Mouse (Mus musculus): Measurements from ENCODE around the gene Ube2j1. TPM values are rescaled to one million over a fixed set of nuclear protein-coding genes. Genes with fewer than 3 reads are reported as not detected.

Gene Ube2j1
- polyA plus RNA-seq, 1 experiment from 2014 or later, result 64.2 TPM

DNA sequence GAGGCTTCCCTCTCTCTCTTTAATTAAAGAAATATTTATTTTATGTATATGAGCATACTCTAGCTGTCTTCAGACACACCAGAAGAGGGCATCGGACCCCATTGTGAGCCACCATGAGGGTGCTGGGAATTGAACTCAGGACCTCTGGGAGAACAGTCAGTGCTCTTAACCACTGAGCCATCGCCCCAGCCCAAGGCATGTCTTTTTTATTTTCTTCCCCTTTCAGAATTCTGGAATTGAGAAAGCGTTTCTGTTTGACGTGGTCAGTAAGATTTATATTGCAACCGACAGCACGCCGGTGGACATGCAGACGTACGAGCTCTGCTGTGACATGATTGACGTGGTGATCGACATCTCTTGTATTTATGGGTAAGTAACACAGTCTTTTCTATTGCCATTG is 24.4 kb upstream of the Ube2j1 start:
- Histone ChIP-seq H3K4me2 (ENCODE audit: low read depth) (no peak overlapping the region), H3K27me3 (ENCODE audit: control insufficient read depth, insufficient read depth, low read length) (no peaks in the 10 kb centered on the region), H3K9ac (ENCODE audit: low read length) (no peak overlapping the region), H3K9me3 (ENCODE audit: control insufficient read depth, low read length) (no peaks in the 10 kb centered on the region), H3K4me1 (ENCODE audit: control insufficient read depth, insufficient read depth, low read length) (no peaks in the 10 kb centered on the region), H3K4me3 (ENCODE audit: low read depth, low read length) (no peak overlapping the region), H3K36me3 (ENCODE audit: control insufficient read depth, insufficient read depth, low read length) (no peaks in the 10 kb centered on the region), H3K27ac (ENCODE audit: low read depth, low read length) (no peak overlapping the region)
- DNase-seq (ENCODE audit: low spot score) (no peak), ATAC-seq (ENCODE audit: insufficient read depth, low FRiP score, low TSS enrichment) (no peak)
- WGBS, result 95% methylated on average over 11 of the region's 11 CpGs

DNA sequence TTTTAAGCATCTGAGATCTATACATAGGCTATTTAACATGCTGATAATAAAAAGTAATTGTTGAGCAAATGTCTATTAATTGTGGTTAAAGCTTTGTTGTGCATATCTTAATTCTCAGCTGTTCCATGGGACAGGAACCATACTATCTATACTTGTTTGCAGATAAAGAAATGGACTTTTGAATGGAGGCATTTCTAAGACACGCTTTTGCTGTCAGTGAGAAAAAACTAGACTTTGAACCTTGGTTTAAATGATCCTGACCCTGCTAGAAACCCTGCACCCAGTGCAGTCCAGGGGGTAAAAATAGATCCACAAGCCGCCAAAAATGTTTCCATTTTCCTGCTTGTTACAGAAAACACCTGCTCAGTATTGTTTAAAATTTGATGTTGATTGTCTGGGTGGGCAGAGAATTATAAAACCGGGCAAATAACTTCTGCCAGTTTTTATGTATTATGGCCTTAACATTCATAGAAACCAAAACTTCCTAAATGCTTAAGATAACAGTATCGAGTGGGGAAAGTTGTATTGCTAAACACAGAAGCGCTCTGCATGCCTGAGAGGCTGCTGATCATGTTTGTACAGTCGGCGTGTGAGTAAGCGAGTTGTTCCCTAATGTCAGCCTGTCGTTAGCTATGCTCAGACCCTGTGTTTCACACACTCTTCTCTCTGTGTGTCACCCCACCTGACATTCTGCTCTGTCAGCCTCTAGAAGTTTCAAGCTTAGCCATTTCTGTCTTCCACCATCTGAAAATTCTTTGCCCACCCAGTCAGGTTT is 23.6 kb upstream of the Ube2j1 start:
- WGBS, result 90% methylated on average over 9 of the region's 9 CpGs
- H3K4me2 ChIP-seq (ENCODE audit: low read depth), result no peak overlapping the region
- H3K36me3 ChIP-seq (ENCODE audit: control insufficient read depth, insufficient read depth, low read length), result no peaks in the 10 kb centered on the region
- no peak overlapping the region for H3K4me3 ChIP-seq (ENCODE audit: low read depth, low read length)
- no peaks in the 10 kb centered on the region for H3K4me1 ChIP-seq (ENCODE audit: control insufficient read depth, insufficient read depth, low read length)
- no peak overlapping the region for H3K9ac ChIP-seq (ENCODE audit: low read length)
- no peaks in the 10 kb centered on the region for H3K9me3 ChIP-seq (ENCODE audit: control insufficient read depth, low read length)
- H3K27me3 ChIP-seq (ENCODE audit: control insufficient read depth, insufficient read depth, low read length), result no peaks in the 10 kb centered on the region
- DNase-seq (ENCODE audit: low spot score) (no peak), ATAC-seq (ENCODE audit: insufficient read depth, low FRiP score, low TSS enrichment) (no peak)
- H3K27ac ChIP-seq (ENCODE audit: low read depth, low read length), result no peak overlapping the region

DNA sequence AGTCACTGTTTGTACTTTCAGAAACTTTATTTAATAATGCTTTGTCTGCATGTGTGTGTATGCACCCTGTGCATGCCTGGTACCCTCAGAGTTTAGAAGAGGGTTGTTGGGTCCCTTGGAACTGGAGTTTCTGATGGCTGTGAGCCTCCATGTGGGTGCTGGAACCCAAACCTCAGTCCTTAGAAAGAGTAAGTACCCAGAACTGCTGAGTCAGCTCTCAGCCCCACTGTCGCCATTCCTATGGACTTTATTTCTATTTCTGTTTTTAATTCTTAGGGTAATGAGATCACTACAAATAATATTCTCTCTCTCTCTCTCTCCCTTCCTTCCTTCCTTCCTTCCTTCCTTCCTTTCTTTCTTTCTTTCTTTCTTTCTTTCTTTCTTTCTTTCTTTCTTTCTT is 21.1 kb upstream of the Ube2j1 start:
- Histone ChIP-seq H3K9me3 (ENCODE audit: control insufficient read depth, low read length) (no peaks in the 10 kb centered on the region), H3K4me1 (ENCODE audit: control insufficient read depth, insufficient read depth, low read length) (no peaks in the 10 kb centered on the region), H3K4me2 (ENCODE audit: low read depth) (no peak overlapping the region), H3K4me3 (ENCODE audit: low read depth, low read length) (no peak overlapping the region), H3K27me3 (ENCODE audit: control insufficient read depth, insufficient read depth, low read length) (no peaks in the 10 kb centered on the region), H3K27ac (ENCODE audit: low read depth, low read length) (no peak overlapping the region), H3K9ac (ENCODE audit: low read length) (no peak overlapping the region), H3K36me3 (ENCODE audit: control insufficient read depth, insufficient read depth, low read length) (no peaks in the 10 kb centered on the region; the same call in 1 of the 2 replicates)
- no peak for ATAC-seq (ENCODE audit: insufficient read depth, low FRiP score, low TSS enrichment)
- DNase-seq (ENCODE audit: low spot score), result no peak
- WGBS, result 97% methylated on average over 1 of the region's 1 CpGs

DNA sequence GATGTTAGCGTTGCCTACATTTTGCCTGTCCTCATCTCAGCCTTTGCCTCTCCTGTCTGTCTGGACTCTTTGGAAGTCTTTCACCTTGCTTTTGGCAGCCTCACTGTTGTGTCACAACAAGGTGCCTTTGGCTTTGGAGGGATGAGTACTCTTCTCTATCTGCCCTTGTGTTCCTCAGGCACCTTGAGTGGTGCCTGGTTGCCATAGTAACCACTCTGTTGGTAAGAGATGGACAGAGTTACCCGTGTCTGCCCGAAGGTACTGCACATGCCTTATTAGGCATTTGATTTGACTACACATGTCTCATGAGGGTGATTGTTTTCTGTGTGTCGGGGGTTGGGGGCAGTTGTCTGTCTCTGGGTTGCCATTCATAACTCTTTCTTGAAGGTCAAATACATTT is 18.7 kb upstream of the Ube2j1 start:
- no peaks in the 10 kb centered on the region; the same call in 1 of the 2 replicates for H3K36me3 ChIP-seq (ENCODE audit: control insufficient read depth, insufficient read depth, low read length)
- 86% methylated on average over 4 of the region's 4 CpGs for WGBS
- DNase-seq (ENCODE audit: low spot score) (no peak), ATAC-seq (ENCODE audit: insufficient read depth, low FRiP score, low TSS enrichment) (no peak)
- no peaks in the 10 kb centered on the region for H3K4me1 ChIP-seq (ENCODE audit: control insufficient read depth, insufficient read depth, low read length)
- no peak overlapping the region for H3K4me3 ChIP-seq (ENCODE audit: low read depth, low read length)
- no peak overlapping the region for H3K27ac ChIP-seq (ENCODE audit: low read depth, low read length)
- H3K4me2 ChIP-seq (ENCODE audit: low read depth), result no peak overlapping the region
- no peaks in the 10 kb centered on the region for H3K9me3 ChIP-seq (ENCODE audit: control insufficient read depth, low read length)
- no peaks in the 10 kb centered on the region for H3K27me3 ChIP-seq (ENCODE audit: control insufficient read depth, insufficient read depth, low read length)
- H3K9ac ChIP-seq (ENCODE audit: low read length), result no peak overlapping the region

DNA sequence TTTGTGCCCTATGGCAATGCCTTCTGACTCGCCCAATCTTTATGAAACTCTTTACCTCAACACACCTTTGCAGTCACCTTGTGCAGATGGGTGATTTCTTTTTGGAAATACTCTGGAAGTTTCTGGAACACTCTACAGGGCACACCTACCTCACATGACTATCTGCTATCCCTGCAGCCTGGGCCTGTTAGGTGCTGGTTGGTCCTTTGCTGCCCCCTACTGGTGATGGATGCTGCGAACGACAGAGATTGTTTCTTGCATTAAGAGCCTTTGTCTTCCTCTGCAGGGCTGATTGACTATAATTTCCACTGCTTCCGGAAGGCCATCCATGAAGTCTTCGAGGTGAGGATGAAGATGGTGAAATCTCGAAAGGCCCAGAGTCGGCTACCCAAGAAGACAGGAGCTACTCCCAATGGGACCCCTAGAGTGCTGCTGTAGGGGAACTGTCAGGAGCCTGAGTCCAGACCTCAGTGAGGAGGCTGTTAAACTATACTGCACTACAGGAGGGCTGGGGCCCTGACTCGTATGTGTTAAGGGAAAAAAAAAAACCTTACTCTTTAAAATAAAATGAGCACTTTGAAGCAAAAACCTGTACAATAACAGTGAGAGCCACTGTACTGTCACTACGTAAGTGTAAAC is 12.7 kb upstream of the Ube2j1 start:
- ATAC-seq (ENCODE audit: insufficient read depth, low FRiP score, low TSS enrichment), result peak; percentile 80
- 54% methylated on average over 9 of the region's 9 CpGs for WGBS
- no peaks in the 10 kb centered on the region for H3K27me3 ChIP-seq (ENCODE audit: control insufficient read depth, insufficient read depth, low read length)

DNA sequence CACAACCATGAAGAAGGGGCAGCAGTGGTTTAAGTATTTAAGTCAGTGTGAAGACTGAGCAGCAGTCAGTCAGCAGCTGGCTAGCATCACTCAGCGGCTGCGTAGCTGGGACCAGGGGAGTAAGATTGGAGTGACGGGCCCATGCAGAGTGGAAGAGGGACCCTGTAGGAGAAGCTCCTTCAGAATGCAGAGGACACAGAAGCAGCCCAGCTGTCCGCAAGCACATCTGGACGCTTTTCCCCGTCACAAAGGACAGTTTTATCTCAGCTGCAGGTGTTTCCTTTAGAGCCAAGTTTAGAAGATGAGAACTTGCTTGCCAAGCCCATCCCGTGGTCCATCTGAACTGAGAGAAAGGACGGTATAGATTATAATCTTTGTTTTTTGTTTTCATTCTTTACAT is 6.8 kb upstream of the Ube2j1 start:
- no peak overlapping the region for H3K27ac ChIP-seq (ENCODE audit: low read depth, low read length)
- H3K4me3 ChIP-seq (ENCODE audit: low read depth, low read length), result no peak overlapping the region
- no peaks in the 10 kb centered on the region for H3K4me1 ChIP-seq (ENCODE audit: control insufficient read depth, insufficient read depth, low read length)
- no peak for DNase-seq (ENCODE audit: low spot score)
- peaks cover 2% of the 10 kb centered on the region; the same call in 1 of the 2 replicates for H3K36me3 ChIP-seq (ENCODE audit: control insufficient read depth, insufficient read depth, low read length)
- 85% methylated on average over 8 of the region's 8 CpGs for WGBS
- no peaks in the 10 kb centered on the region for H3K27me3 ChIP-seq (ENCODE audit: control insufficient read depth, insufficient read depth, low read length)
- ATAC-seq (ENCODE audit: insufficient read depth, low FRiP score, low TSS enrichment), result no peak
- no peaks in the 10 kb centered on the region for H3K9me3 ChIP-seq (ENCODE audit: control insufficient read depth, low read length)
- no peak overlapping the region for H3K9ac ChIP-seq (ENCODE audit: low read length)
- H3K4me2 ChIP-seq (ENCODE audit: low read depth), result no peak overlapping the region

More for the DNA sequence above, 12.7 kb upstream of the Ube2j1 start:
- peaks cover 2% of the 10 kb centered on the region for H3K36me3 ChIP-seq (ENCODE audit: control insufficient read depth, insufficient read depth, low read length)
- no peak overlapping the region for H3K4me2 ChIP-seq (ENCODE audit: low read depth)
- H3K27ac ChIP-seq (ENCODE audit: low read depth, low read length), result no peak overlapping the region
- no peak overlapping the region for H3K4me3 ChIP-seq (ENCODE audit: low read depth, low read length)
- no peaks in the 10 kb centered on the region for H3K9me3 ChIP-seq (ENCODE audit: control insufficient read depth, low read length)
- DNase-seq (ENCODE audit: low spot score), result peak; percentile 85
- no peaks in the 10 kb centered on the region for H3K4me1 ChIP-seq (ENCODE audit: control insufficient read depth, insufficient read depth, low read length)
- H3K9ac ChIP-seq (ENCODE audit: low read length), result no peak overlapping the region

DNA sequence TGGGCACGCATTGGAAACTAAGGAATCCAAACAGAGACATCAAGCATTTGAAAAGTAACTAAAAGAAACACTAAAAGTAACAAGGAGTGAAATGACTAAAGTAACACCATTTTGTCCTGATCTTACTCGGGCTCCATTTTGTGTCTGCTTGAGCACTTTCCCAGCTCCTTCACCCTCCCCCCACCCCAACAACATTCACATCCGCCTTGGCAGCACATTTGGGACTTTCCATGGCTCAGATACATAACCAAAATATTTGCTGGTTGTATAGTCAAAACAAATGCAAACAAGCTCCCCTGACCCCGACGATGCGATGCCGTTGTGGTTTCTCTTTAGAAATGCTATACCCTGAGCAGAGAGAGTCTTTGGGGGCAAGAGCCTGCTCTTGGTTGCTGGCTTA is 2.1 kb upstream of the Ube2j1 start:
- Histone ChIP-seq H3K36me3 (ENCODE audit: control insufficient read depth, insufficient read depth, low read length) (no peaks in the 10 kb centered on the region), H3K9me3 (ENCODE audit: control insufficient read depth, low read length) (no peaks in the 10 kb centered on the region), H3K27me3 (ENCODE audit: control insufficient read depth, insufficient read depth, low read length) (no peaks in the 10 kb centered on the region), H3K27ac (ENCODE audit: low read depth, low read length) (no peak overlapping the region), H3K9ac (ENCODE audit: low read length) (no peak overlapping the region), H3K4me3 (ENCODE audit: low read depth, low read length) (no peak overlapping the region), H3K4me2 (ENCODE audit: low read depth) (no peak overlapping the region), H3K4me1 (ENCODE audit: control insufficient read depth, insufficient read depth, low read length) (0 out of 2 replicates have a peak, but pooled peaks cover 5% of the 10 kb centered on the region)
- 91% methylated on average over 7 of the region's 7 CpGs for WGBS
- ATAC-seq (ENCODE audit: insufficient read depth, low FRiP score, low TSS enrichment), result no peak
- DNase-seq (ENCODE audit: low spot score), result no peak

DNA sequence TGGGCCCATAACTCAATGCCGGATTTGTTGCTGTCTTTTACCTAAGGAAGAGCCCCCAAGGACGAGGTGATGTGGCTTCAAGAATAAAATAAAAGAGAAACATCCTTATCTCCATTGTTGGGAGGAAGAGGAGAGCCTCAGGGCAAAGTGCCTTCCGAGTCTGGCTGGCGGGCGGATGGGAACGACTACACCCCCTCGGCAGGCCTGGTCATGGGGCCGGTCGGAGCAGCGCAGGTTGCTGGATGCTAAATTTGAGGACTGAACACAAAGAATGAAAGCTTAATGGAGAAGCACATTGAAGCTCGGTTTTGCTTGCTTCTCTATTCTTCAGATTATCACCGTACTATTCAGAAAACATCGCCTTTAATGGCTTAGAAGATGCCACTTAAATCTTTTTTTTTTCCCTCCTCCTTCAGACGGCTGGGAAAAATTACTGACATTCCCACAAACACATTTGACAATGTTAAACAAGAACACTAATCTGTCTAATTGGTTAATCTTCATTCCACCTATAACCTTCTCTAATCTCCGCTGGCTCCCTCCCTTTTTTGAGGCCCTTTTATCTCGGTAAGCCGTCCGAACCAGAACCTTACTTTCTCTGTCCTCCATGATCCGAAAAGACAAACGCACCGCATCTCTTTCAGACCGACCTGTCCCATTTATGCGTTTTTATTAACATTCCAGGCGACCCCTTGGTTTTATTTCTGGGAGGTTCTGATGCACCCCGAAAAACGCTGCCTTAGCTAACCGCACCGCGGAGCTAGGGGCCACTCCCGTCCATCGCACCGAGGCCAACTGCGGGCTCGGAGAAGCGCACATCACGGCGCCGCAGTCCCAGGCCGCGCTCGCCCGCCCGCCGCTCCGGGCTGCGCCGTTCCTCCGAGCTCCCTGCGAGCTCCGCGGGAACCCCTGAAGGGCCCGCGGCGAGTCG is 687 bp upstream of the Ube2j1 start:
- Histone ChIP-seq H3K9me3 (ENCODE audit: control insufficient read depth, low read length) (no peaks in the 10 kb centered on the region), H3K36me3 (ENCODE audit: control insufficient read depth, insufficient read depth, low read length) (no peaks in the 10 kb centered on the region), H3K27me3 (ENCODE audit: control insufficient read depth, insufficient read depth, low read length) (no peaks in the 10 kb centered on the region), H3K4me1 (ENCODE audit: control insufficient read depth, insufficient read depth, low read length) (0 out of 2 replicates have a peak, but pooled peaks cover 5% of the 10 kb centered on the region), H3K4me3 (ENCODE audit: low read depth, low read length) (peak overlapping the region; percentile 81), H3K9ac (ENCODE audit: low read length) (peak overlapping the region; percentile 96), H3K27ac (ENCODE audit: low read depth, low read length) (peak overlapping the region; percentile 96), H3K4me2 (ENCODE audit: low read depth) (peak overlapping the region; percentile 64)
- WGBS, result 2% methylated on average over 55 of the region's 55 CpGs
- DNase-seq (ENCODE audit: low spot score) (peak; percentile 56), ATAC-seq (ENCODE audit: insufficient read depth, low FRiP score, low TSS enrichment) (peak; percentile 84)

Data from neural tube, embryonic 11.5 days (tissue).